Mouse (Mus musculus): Measurements from ENCODE around the gene Stat1. TPM values are rescaled to one million over a fixed set of nuclear protein-coding genes. Genes with fewer than 3 reads are reported as not detected.

Stat1 gene
- polyA plus RNA-seq, 2 experiments: 8.9 to 14.1 TPM

DNA sequence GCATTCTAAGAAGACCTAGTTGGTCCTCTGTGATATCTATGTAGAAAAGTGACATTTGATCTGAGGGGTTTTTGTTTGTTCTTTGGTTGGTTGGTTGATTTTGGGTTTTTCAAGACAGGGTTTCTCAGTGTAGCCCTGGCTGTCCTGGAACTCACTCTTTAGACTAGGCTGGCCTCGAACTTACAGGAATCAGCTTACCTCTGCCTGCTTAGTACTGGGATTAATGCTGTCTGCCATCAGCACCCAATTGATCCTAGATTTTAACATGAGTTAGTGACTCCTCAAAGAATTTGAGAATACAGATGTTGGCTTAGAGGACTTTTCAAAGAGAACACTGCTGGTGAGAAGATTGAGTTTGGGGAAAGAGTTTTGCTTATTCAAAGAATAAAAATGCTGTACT is 1.5 kb upstream of the Stat1 start:
- WGBS (ENCODE audit: insufficient replicate concordance): 72% methylated on average over 1 of the region's 1 CpGs
- Histone ChIP-seq H3K36me3 (replicated peaks; ENCODE audit: control insufficient read depth, insufficient read depth, low read depth) (no peaks in the 10 kb centered on the region; the same call in 1 of the 2 replicates), H3K4me3 (ENCODE audit: insufficient read depth in 1 of 2, low read depth in 2 of 2, low read length in 2 of 2) (no peak overlapping the region), H3K27ac (no peak overlapping the region), H3K9ac (replicated peaks) (no peak overlapping the region), H3K4me2 (ENCODE audit: low read depth) (no peak overlapping the region), H3K27me3 (ENCODE audit: control insufficient read depth, insufficient read depth, low read length) (no peaks in the 10 kb centered on the region), H3K4me1 (replicated peaks; ENCODE audit: control insufficient read depth in 2 of 2, insufficient read depth in 2 of 2, low read length in 1 of 2) (peaks cover 11 to 18% of the 10 kb centered on the region in 2 experiments), H3K9me3 (ENCODE audit: control insufficient read depth, low read length) (no peaks in the 10 kb centered on the region)
- no peak for TF ChIP-seq CTCF (IDR thresholded peaks at IDR 0.05; ENCODE audit: low read depth)
- TF ChIP-seq EP300 (IDR thresholded peaks at IDR 0.05; ENCODE audit: low read depth): no peak
- no peak for DNase-seq (ENCODE audit: low read depth in 3 of 3, low spot score in 3 of 3)
- ATAC-seq (ENCODE audit: insufficient read depth): no peak

DNA sequence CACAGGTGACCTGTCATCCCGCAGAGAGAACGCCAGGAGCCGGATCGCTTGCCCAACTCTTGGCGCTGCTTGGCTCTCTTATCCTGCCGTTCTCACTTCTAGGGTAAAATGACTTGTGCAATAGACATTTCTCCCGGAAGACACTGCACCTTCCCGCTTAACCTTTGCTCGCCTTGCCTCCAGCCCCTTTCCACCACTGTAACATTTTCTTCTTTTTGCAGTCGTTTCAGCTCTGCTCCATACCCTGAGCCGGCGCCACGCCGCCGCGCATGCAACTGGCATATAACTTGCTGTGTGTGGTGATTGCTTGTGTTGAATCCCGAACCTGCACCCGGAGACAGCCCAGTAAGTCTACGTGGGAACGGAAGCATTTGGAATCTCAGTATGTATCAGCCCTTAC is 451 bp downstream of the Stat1 start:
- TF ChIP-seq EP300 (IDR thresholded peaks at IDR 0.05; ENCODE audit: low read depth) (no peak), CTCF (IDR thresholded peaks at IDR 0.05; ENCODE audit: low read depth) (no peak)
- H3K9me3 ChIP-seq (ENCODE audit: control insufficient read depth, low read length): no peaks in the 10 kb centered on the region
- H3K4me1 ChIP-seq (replicated peaks; ENCODE audit: control insufficient read depth in 2 of 2, insufficient read depth in 2 of 2, low read length in 1 of 2): peaks cover 7 to 14% of the 10 kb centered on the region in 2 experiments; a peak in 3 of 4 replicates
- no peaks in the 10 kb centered on the region; the same call in 1 of the 2 replicates for H3K36me3 ChIP-seq (replicated peaks; ENCODE audit: control insufficient read depth, insufficient read depth, low read depth)
- H3K4me2 ChIP-seq (ENCODE audit: low read depth): peak overlapping the region; percentile 87
- DNase-seq (ENCODE audit: low read depth in 3 of 3, low spot score in 3 of 3) (no peak), ATAC-seq (ENCODE audit: insufficient read depth) (peak; percentile 42; the same call in 1 of the 2 replicates)
- under 1% methylated on average over 20 of the region's 20 CpGs for WGBS (ENCODE audit: insufficient replicate concordance)
- peak overlapping the region; percentile 59 for H3K9ac ChIP-seq (replicated peaks)
- no peaks in the 10 kb centered on the region for H3K27me3 ChIP-seq (ENCODE audit: control insufficient read depth, insufficient read depth, low read length)
- no peak overlapping the region for H3K27ac ChIP-seq
- H3K4me3 ChIP-seq (ENCODE audit: insufficient read depth in 1 of 2, low read depth in 2 of 2, low read length in 2 of 2): peak overlapping the region; percentile 65 to 89

DNA sequence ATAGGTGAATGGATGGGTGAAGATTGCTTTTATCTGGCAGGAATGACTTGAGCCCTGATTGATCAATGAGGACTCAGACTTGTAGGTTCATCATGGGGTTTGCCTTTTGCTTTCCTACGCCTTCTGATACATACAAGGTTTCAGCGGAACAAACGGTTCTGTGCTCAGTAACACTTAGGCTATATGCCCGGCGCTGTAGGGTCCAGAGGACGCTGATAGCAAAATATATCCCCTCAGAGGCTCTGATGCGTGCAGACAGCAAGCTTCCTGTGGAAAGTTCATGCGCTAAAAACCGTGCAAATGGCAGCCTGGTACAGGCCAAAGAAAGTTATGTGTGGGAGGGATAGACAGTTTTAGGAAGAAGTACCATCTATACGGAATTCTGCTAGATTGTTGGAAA is 951 bp downstream of the Stat1 start:
- no peaks in the 10 kb centered on the region for H3K9me3 ChIP-seq (ENCODE audit: control insufficient read depth, low read length)
- no peak for DNase-seq (ENCODE audit: low read depth in 3 of 3, low spot score in 3 of 3)
- H3K4me1 ChIP-seq (replicated peaks; ENCODE audit: control insufficient read depth in 2 of 2, insufficient read depth in 2 of 2, low read length in 1 of 2): peaks cover 7 to 14% of the 10 kb centered on the region in 2 experiments; a peak in 3 of 4 replicates
- 26% methylated on average over 10 of the region's 10 CpGs for WGBS (ENCODE audit: insufficient replicate concordance)
- H3K4me2 ChIP-seq (ENCODE audit: low read depth): peak overlapping the region; percentile 87
- peak overlapping the region; percentile 59 for H3K9ac ChIP-seq (replicated peaks)
- H3K27me3 ChIP-seq (ENCODE audit: control insufficient read depth, insufficient read depth, low read length): no peaks in the 10 kb centered on the region
- no peak overlapping the region for H3K27ac ChIP-seq
- TF ChIP-seq EP300 (IDR thresholded peaks at IDR 0.05; ENCODE audit: low read depth) (no peak), CTCF (IDR thresholded peaks at IDR 0.05; ENCODE audit: low read depth) (no peak)
- ATAC-seq (ENCODE audit: insufficient read depth): no peak
- H3K4me3 ChIP-seq (ENCODE audit: insufficient read depth in 1 of 2, low read depth in 2 of 2, low read length in 2 of 2): peak overlapping the region; percentile 65 to 89
- no peaks in the 10 kb centered on the region; the same call in 1 of the 2 replicates for H3K36me3 ChIP-seq (replicated peaks; ENCODE audit: control insufficient read depth, insufficient read depth, low read depth)

DNA sequence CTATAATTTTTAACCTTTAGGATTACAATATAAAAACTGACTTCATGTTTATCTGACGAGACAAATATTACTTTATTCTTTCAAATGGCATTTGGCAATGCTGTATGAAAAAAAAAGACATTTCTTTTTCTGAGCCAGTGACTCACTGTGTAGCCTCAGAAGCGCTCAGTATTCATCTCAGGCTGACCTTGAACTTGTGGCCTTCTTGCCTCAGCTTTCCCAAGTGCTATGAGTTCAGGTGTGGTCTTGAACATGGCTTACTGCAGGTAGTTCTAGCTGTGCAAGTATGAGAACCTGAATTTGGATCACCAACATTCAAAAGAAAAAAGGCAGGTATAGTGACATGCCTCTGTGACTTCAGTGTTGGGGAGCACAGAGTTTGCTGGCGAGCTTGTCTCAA is 1.8 kb downstream of the Stat1 start:
- Histone ChIP-seq H3K36me3 (replicated peaks; ENCODE audit: control insufficient read depth, insufficient read depth, low read depth) (peaks cover 5% of the 10 kb centered on the region), H3K4me1 (replicated peaks; ENCODE audit: control insufficient read depth in 2 of 2, insufficient read depth in 2 of 2, low read length in 1 of 2) (peaks cover 7 to 14% of the 10 kb centered on the region in 2 experiments; a peak in 3 of 4 replicates), H3K9me3 (ENCODE audit: control insufficient read depth, low read length) (no peaks in the 10 kb centered on the region), H3K9ac (replicated peaks) (no peak overlapping the region), H3K27me3 (ENCODE audit: control insufficient read depth, insufficient read depth, low read length) (no peaks in the 10 kb centered on the region), H3K4me3 (ENCODE audit: insufficient read depth in 1 of 2, low read depth in 2 of 2, low read length in 2 of 2) (no peak overlapping the region; a peak in 1 of 4 replicates), H3K27ac (no peak overlapping the region), H3K4me2 (ENCODE audit: low read depth) (peak overlapping the region; percentile 87; the same call in 1 of the 2 replicates)
- TF ChIP-seq EP300 (IDR thresholded peaks at IDR 0.05; ENCODE audit: low read depth) (no peak), CTCF (IDR thresholded peaks at IDR 0.05; ENCODE audit: low read depth) (no peak)
- no peak for ATAC-seq (ENCODE audit: insufficient read depth)
- DNase-seq (ENCODE audit: low read depth in 3 of 3, low spot score in 3 of 3): no peak
- WGBS (ENCODE audit: insufficient replicate concordance): 70% methylated on average over 3 of the region's 3 CpGs

DNA sequence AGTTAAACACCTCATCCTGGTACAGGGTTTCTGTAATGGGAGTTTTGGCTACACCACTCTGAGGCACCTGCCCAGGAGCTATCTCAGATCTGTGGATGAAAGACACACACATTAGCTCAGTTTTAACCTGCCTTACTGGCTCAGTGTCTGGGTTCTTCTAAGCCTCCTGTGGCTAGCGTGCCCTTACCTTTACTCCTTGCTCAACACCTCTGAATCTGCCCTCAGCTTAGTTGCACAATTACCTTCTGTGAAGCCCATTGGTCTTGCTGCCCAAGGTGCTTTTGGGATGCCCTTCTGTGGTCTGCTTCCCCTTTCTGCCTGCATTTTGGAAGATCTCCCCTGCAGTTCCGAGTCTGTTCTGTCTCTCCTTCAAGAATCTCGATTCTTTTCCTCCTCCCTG is 5.6 kb downstream of the Stat1 start:
- Histone ChIP-seq H3K27ac (no peak overlapping the region), H3K27me3 (ENCODE audit: control insufficient read depth, insufficient read depth, low read length) (no peaks in the 10 kb centered on the region), H3K9me3 (ENCODE audit: control insufficient read depth, low read length) (no peaks in the 10 kb centered on the region), H3K4me2 (ENCODE audit: low read depth) (no peak overlapping the region), H3K4me1 (replicated peaks; ENCODE audit: control insufficient read depth in 2 of 2, insufficient read depth in 2 of 2, low read length in 1 of 2) (peaks cover 7% of the 10 kb centered on the region in 2 experiments; a peak in 3 of 4 replicates), H3K4me3 (ENCODE audit: insufficient read depth in 1 of 2, low read depth in 2 of 2, low read length in 2 of 2) (no peak overlapping the region), H3K9ac (replicated peaks) (no peak overlapping the region), H3K36me3 (replicated peaks; ENCODE audit: control insufficient read depth, insufficient read depth, low read depth) (peaks cover 8% of the 10 kb centered on the region)
- TF ChIP-seq EP300 (IDR thresholded peaks at IDR 0.05; ENCODE audit: low read depth): no peak
- no peak for TF ChIP-seq CTCF (IDR thresholded peaks at IDR 0.05; ENCODE audit: low read depth)
- WGBS (ENCODE audit: insufficient replicate concordance): 63% methylated on average over 3 of the region's 3 CpGs
- ATAC-seq (ENCODE audit: insufficient read depth) (no peak), DNase-seq (ENCODE audit: low read depth in 3 of 3, low spot score in 3 of 3) (no peak)
